Mouse (Mus musculus) small intestine, adult 2 months (tissue): ENCODE data around the gene Sema4b. TPM values are rescaled to one million over a fixed set of nuclear protein-coding genes. Genes with fewer than 3 reads are reported as not detected.

Source experiments
- H3K27ac ChIP-seq: fragments of 200-500 bp; 2 replicates; pipeline ENCODE4 v1.5.1; 2012; ENCODE audit warnings: low read depth, low read length, control low read depth, inconsistent platforms; ENCODE audit not compliant: insufficient read depth
- H3K27me3 ChIP-seq: fragments of 200-500 bp; 2 replicates; pipeline ENCODE4 v1.6.1; 2012; ENCODE audit warnings: mild to moderate bottlenecking, moderate library complexity, low read length, inconsistent platforms; ENCODE audit not compliant: control insufficient read depth, insufficient read depth
- H3K36me3 ChIP-seq: fragments of 200-500 bp; 2 replicates; pipeline ENCODE4 v1.6.1; 2012; ENCODE audit warnings: mild to moderate bottlenecking, low read length, control low read depth, inconsistent platforms; ENCODE audit not compliant: control insufficient read depth, insufficient read depth
- H3K4me1 ChIP-seq: fragments of 200-500 bp; 2 replicates; pipeline ENCODE4 v1.6.1; 2012; ENCODE audit warnings: low read length, inconsistent platforms, mixed read lengths; ENCODE audit not compliant: control insufficient read depth, insufficient read depth, insufficient read length
- H3K4me3 ChIP-seq: fragments of 200-500 bp; 2 replicates; pipeline ENCODE4 v1.5.1; 2012; ENCODE audit warnings: low read depth, mild to moderate bottlenecking, control low read depth, inconsistent platforms, low read length, moderate library complexity
- CTCF ChIP-seq: fragments of 200-500 bp; IDR thresholded peaks from 2 replicates; pipeline ENCODE4 v1.5.1; 2012; ENCODE audit warnings: low read depth, mild to moderate bottlenecking, control low read depth, inconsistent platforms, low read length, moderate library complexity, mixed read lengths; ENCODE audit not compliant: insufficient replicate concordance, insufficient read length; ENCODE audit errors: extremely low read depth
- POLR2A ChIP-seq: fragments of 200-500 bp; IDR thresholded peaks from 2 replicates; pipeline ENCODE4 v1.6.1; 2012; ENCODE audit warnings: low read depth, mild to moderate bottlenecking, control low read depth, inconsistent platforms, low read length, moderate library complexity
- WGBS: fragments of 180-500 bp; shearing (Covaris S2); methylation state at CpG from one replicate; pipeline ENCODE4 v1.1.7; 2018; 5-methylcytosine and 5-hydroxymethylcytosine counted together
- polyA plus RNA-seq: library from polyadenylated mRNA; depleted of rRNA; stranded (reverse); fragments of >200 nt; gene quantifications from 2 replicates; pipeline ENCODE4 v1.2.3, GENCODE M21; 2012

Gene Sema4b
- polyA plus RNA-seq, 1 experiment, result 84.4 TPM

GRCm38 (mm10) chr7:80160945-80161306 lies 25.7 kb upstream of the Sema4b start:
- no peak overlapping the region for H3K4me3 ChIP-seq
- H3K36me3 ChIP-seq, result no peaks in the 10 kb centered on the region
- 30% methylated on average over 8 of the region's 8 CpGs for WGBS
- H3K27me3 ChIP-seq, result no peaks in the 10 kb centered on the region
- H3K4me1 ChIP-seq, result peaks cover 38% of the 10 kb centered on the region
- peak overlapping the region; percentile 94 for H3K27ac ChIP-seq
- TF ChIP-seq CTCF (no peak), POLR2A (no peak; the same call in 1 of the 2 replicates)

DNA sequence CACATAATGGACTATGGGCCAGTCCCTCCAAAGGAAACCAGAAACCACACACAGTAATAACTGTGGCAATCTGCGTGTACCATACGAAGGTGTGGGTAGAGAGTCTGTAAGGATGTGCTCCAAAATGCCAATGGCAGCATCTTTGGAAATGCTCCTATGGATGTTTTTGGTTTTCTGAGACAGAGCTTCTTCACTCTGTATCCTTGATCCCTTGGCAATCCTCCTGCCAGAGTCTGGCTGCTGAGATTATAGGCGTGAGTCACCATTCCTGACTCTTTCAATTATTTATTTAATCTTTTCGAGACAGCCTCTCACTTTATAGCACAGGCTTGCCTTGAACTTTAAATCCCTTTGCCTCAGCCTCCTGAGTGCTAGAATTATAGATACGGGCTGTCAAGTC lies 21.2 kb upstream of the Sema4b start:
- WGBS, result 38% methylated on average over 5 of the region's 5 CpGs
- TF ChIP-seq CTCF (no peak), POLR2A (no peak)
- peaks cover 25% of the 10 kb centered on the region for H3K4me1 ChIP-seq
- peak overlapping the region; percentile 55 for H3K27ac ChIP-seq
- H3K36me3 ChIP-seq, result no peaks in the 10 kb centered on the region
- H3K4me3 ChIP-seq, result no peak overlapping the region
- no peaks in the 10 kb centered on the region for H3K27me3 ChIP-seq

GRCm38 (mm10) chr7:80166740-80167139 lies 19.9 kb upstream of the Sema4b start:
- peak overlapping the region; percentile 3; the same call in 1 of the 2 replicates for H3K27ac ChIP-seq
- peaks cover 16% of the 10 kb centered on the region for H3K4me1 ChIP-seq

GRCm38 (mm10) chr7:80169847-80170246 lies 16.8 kb upstream of the Sema4b start:
- peaks cover 21% of the 10 kb centered on the region for H3K4me1 ChIP-seq
- no peaks in the 10 kb centered on the region for H3K27me3 ChIP-seq
- no peak for TF ChIP-seq CTCF
- no peak for TF ChIP-seq POLR2A
- no peak overlapping the region for H3K27ac ChIP-seq
- WGBS, result 83% methylated on average over 2 of the region's 2 CpGs
- no peak overlapping the region for H3K4me3 ChIP-seq
- no peaks in the 10 kb centered on the region for H3K36me3 ChIP-seq

More at GRCm38 (mm10) chr7:80166740-80167139, 19.9 kb upstream of the Sema4b start:
- TF ChIP-seq POLR2A, result no peak
- TF ChIP-seq CTCF, result no peak
- Histone ChIP-seq H3K27me3 (no peaks in the 10 kb centered on the region), H3K4me3 (no peak overlapping the region), H3K36me3 (no peaks in the 10 kb centered on the region)
- 18% methylated on average over 7 of the region's 7 CpGs for WGBS

- TF ChIP-seq POLR2A, result no peak
- no peak for TF ChIP-seq CTCF
- no peaks in the 10 kb centered on the region for H3K27me3 ChIP-seq
- peaks cover 12% of the 10 kb centered on the region for H3K4me1 ChIP-seq
- no peaks in the 10 kb centered on the region for H3K36me3 ChIP-seq
- H3K4me3 ChIP-seq, result no peak overlapping the region
- peak overlapping the region; percentile 75; the same call in 1 of the 2 replicates for H3K27ac ChIP-seq
- WGBS, result 70% methylated on average over 8 of the region's 8 CpGs
Observed at GRCm38 (mm10) chr7:80171345-80171744, 15.3 kb upstream of the Sema4b start.

- WGBS, result 40% methylated on average over 8 of the region's 8 CpGs
- Histone ChIP-seq H3K27ac (peak overlapping the region; percentile 75), H3K27me3 (no peaks in the 10 kb centered on the region), H3K4me1 (peaks cover 15% of the 10 kb centered on the region), H3K36me3 (no peaks in the 10 kb centered on the region), H3K4me3 (no peak overlapping the region)
- TF ChIP-seq CTCF (no peak), POLR2A (no peak)
Observed at GRCm38 (mm10) chr7:80172069-80172956, 14.3 kb upstream of the Sema4b start.

GRCm38 (mm10) chr7:80176159-80176558 lies 10.5 kb upstream of the Sema4b start:
- H3K4me3 ChIP-seq, result no peak overlapping the region
- WGBS, result 35% methylated on average over 3 of the region's 3 CpGs
- H3K27ac ChIP-seq, result no peak overlapping the region
- H3K27me3 ChIP-seq, result no peaks in the 10 kb centered on the region
- peaks cover 20% of the 10 kb centered on the region for H3K4me1 ChIP-seq
- H3K36me3 ChIP-seq, result no peaks in the 10 kb centered on the region
- TF ChIP-seq CTCF (no peak), POLR2A (no peak)
